Mouse (Mus musculus) right cerebral cortex, postnatal 10 days (tissue): Measurements from ENCODE around the gene Plekhm2.

Experiments
- DNase-seq, 2 experiments: peaks; one replicate each; pipeline ENCODE4 v3.0.0; 2021; ENCODE audit warnings: low spot score in 2 of 2

Plekhm2 gene

DNA sequence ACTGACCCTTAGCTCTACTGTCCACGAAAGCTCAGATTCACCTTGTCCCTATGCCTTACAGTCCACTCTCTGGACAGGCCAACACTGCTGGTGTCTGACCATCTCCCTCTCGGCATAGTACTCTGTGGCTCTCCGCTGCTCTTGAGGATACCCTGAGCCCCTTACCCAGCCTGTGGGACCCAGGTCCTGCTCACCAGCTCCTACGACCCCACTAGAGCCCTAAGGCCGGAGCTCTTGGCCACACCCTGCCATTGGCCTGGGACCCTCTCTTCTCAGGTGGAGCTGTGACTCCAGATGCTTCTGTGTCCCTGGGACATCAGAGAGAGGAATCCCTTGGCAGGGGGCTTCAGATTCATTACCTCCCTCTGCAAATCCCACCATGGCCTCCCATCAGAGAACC is 59.3 kb downstream of the Plekhm2 start:
- DNase-seq, result no peak

DNA sequence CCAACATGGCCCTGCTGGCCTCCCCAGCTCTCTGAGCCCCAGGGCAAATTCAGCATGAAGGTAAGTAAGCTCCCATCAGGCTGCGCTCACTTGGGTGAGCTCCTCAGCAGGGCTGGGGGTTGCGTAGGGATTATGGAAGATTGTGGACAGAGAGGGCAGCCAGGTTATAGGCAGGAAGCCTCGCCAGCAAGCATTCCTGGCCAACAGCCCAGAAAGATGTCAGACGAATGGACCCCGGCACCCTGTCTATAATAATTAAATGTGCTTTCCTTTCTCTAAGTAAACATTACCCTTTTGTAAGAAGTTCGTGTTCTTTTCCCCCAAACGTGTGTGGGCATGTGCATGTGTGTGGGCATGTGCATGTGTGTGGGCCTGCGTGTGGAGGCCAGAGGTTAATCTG is 60.2 kb downstream of the Plekhm2 start:
- no peak for DNase-seq

DNA sequence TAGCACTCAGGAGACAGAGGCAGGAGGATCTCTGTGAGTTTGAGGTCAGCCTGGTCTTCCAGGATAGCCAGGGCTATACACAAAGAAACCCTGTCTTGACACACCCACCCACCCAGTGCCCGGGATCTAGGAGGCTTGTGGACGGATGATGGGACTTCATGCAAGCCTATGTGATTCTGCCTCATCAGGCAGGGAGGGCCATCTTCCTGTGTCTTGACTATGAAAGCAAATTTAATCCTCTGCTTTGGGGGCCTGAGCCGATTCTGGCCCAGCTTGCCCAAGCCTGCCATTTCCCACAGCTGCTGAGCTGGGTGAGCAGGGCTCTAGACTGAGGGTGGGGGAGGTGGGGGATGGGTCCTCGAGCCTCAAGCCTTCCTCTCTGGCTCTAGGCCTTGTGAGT is 60.8 kb downstream of the Plekhm2 start:
- DNase-seq, result no peak

DNA sequence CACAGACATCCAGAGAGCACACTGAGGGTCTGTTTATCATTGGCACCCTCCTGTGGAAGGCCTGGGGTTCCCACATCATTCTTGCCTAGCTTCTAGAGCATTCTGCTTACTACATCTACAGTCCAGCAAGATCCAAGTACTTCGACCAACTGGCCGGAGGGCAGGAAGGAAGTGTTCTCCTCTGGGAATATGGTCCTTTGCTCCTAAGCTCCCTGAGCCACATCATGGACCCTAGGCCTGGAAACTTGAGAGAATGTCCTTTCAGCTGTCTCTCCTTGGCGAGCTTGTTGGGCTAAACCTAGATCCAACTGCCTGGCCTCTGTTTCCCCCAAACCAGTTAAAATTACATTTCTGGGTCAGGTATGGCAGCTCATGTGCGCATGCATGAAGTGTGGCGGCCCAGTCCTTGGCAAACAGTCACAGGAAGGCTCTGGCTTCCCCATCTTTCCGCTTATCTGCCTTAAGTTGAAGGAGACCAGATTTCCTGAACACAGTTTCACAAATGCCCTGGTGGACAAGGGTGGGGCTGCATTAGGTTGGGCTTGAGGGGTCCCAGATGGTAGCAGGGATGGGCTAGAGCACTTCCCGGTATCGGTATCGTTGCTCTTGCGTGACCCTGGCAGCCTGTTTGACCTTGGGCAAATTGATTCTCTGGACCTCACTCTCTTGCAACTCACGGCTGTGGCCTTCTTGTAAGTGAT is 62.0 kb downstream of the Plekhm2 start:
- DNase-seq, result no peak

DNA sequence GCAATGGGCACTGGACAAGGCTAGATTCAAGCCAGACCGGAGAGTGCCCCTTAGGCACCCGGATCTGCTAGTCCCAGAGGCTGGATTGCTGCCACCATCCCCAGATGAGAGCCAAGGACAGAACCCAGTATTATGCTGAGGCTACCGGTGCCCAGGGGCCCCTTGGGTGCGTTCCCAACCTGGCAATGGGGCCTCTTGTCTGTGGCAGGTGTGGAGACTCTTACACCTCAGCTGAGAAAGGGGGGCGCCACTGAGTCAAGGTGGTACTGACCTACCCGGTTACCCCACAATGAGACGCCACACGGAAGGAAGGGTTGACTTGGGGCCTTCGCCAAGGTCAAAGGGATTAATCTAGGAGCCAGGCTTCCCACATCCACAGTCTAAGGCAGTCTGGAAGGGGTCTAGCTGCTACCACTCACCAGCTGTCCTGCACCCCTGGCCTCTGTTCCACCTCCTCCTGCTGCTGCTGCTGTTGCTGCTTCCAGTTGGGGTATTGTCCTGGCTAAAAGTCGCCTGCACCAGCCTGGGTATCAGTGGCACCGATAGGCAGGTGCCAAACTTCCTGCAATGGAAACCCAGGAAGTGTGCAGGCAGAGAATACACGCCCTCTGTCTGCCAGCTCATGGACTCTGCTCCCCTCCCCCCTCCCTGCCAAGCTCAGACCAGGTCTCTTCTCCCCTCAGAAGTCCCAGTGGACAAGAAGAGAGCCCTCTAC is 63.4 kb downstream of the Plekhm2 start:
- DNase-seq, result no peak

DNA sequence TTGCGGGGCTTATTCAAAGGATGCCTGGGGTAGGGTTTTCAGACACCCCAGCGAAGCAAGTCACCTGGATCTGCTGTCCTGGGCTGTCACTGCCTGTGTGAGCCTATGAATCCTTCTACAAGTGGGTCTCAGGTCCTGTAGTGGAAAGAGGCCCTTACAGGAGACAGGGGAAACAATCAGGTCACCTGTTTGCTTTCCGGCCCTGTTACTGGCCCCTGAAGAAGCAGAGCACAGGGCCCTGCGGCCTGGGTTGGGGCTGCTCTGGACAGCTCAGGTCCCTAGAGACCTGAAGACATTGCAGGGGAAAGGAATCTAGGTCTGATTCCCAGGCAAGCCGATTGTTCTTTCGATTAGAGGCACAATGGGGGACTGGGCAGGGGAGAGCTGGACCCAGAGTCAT is 64.3 kb downstream of the Plekhm2 start:
- no peak for DNase-seq

DNA sequence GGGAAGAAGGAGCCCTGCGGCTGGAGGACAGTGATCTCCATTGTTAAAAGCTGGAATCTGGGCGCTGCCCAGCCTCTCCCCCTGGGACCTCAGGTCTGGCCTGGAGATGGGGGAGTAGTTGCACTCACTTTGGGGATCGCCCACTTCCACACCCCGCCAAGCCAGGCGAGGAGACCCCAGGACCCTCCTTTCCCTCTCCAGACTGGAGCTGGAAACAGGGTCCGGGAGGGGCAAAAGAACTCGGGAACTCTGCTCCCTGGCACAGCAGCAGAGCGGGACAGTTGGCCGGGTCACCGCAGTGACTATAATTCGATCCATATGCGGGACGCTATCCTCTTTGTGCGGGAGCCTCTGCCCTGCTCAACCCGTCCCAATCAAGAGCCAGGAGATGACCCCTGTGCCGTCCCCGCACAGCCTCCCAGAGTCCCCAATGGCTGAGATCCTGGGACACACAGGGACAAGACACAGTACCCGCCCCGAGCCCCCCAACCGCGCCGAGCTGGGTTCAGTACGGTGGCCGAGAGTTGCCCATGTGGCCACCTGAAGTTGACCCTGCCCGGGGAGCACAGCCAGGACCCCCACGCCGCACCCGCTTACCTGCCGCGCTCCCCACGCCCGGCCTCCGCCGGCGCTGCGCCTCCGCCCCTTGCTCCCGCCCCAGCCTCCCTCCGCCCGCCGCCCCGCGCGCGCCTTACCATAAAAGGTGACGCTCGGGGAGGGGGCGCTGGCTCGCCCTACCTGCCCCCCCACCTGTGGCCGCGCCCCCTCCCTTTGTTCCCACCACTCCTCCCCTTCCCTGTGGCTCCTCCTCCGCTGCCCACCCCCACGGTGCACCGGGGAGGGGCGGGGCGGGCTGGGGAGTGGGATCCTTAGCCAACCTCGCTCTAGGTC is 65.2 kb downstream of the Plekhm2 start:
- no peak for DNase-seq

DNA sequence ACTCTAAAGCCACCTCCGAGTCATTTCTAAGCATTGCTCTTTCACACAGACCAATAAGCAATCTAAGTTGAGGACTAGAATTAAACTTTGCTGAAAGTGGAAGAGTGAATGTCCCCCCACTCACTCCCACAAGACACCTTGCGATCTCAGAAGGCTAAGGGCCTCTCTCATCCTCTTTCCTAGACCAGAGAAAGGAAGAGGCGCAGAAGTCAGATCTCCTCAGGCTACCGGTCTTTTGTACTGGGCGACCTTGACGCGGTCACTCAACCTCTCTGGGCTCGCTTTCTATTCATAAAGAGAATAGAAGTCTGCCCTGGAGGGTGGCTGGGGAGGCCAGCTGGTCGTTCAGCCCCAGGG is 65.8 kb downstream of the Plekhm2 start:
- DNase-seq, result no peak

DNA sequence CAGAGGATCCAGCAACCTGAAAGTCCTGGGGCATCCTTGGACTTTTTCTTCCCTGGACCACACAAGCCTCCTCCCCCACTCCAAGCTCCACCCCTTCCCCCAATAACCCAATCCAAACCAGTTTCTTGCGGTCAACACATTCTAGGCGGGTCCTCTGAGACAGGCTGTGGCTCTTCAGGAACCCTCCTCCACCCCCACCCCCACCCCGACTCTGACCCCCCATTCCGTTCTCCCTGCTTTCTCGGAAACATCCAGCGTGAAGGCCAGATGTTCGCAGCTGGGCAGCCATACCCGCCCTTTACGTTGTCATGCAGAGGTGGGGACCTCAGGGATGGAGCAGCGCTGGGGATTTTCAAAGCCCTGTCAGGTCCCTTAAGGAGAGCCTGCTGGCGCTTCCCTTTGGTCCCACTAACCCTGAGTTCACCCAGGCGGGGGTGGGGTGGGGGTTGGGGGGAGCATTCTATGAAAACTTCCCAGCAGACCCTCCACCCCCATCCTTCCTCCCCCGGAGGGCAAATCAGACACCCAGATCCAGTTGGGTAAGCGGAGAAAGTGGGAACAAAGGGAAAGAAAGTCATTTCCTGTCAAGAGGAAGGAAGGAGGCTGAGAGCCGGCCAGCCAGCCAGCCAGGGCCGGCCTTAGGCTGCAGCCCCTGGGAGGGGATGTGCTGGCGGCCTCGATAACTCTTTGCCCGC is 66.4 kb downstream of the Plekhm2 start:
- DNase-seq, result no peak

DNA sequence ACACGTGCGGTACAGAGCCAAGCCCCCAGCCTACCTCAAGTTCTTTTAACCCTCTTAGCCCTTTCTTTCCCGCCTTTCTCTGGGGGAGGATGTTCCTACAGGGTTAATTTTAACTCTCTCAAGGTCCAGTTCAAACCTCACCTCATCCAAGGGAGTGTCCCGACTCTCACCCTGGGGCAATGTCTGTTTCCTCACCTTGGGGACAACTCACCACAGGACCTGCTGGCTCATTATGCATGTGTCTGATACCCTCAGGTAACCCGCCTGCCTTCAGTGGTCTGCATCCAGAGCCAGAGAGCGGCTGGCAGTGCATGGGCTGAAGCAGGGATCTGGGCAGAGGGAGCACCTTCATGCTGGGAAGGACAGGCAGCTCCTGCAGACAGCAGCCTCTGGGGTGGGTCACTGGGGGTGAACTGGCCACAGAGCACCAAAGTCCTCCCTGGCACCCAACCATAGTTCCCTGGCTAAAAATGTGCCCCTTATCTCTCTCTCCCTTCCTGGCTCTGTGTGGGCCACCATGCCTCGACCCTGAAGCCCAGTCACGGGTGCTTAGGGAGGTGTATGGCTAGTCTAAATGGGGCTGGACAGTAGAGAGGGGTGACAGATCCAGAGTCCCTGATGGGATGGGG is 67.9 kb downstream of the Plekhm2 start:
- DNase-seq, result no peak

DNA sequence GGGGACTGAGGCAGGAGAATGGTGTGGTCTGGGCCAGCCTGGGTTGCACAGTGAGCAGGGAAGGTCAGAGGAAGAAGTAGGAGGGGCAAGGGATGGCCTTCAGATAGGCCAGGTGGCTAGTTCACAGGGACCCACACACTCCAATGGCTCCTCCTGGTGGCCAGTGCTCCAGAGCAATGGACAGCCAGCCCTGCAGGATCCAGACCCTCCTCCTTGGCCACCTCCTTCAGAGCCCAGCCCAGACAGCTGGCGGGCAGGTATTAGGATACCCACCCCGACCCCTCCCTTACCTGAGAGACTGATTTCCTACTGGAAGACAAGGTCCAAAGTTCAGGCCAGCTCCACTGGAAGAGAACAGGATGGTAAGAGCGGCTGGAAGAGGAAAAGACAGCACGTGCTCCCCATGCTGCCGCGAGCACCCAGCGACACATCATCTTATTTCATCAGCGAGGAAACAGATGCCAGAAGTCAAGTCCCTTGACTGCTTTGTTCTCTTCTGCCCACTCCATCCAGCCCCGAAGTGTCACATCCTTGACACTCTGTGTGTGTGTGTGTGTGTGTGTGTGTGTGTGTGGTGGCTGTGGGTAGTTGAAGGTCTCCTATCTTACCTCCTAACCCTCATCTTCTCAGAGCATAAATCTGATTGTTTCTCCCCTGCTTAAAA is 69.0 kb downstream of the Plekhm2 start:
- DNase-seq, result no peak

DNA sequence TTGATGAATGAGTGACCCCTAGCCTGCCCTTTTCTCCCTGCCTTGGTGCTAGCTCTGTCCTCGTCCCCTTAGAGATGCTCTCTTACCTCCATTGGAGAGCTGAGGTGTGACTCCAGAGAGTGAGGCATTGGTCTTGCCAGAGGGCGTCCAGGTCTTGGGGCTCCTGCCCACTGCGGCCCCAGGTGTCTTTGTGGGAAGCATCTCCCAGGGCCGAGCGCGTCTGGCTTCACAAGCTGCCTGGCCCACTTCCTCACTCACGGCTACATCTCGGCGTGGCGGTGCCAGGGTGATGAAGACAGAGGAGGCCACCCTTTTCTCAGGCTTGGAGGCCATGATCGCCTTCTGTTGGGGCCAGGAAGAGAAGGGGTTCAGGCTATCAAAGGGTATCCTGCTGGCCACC is 69.6 kb downstream of the Plekhm2 start:
- DNase-seq, result no peak

DNA sequence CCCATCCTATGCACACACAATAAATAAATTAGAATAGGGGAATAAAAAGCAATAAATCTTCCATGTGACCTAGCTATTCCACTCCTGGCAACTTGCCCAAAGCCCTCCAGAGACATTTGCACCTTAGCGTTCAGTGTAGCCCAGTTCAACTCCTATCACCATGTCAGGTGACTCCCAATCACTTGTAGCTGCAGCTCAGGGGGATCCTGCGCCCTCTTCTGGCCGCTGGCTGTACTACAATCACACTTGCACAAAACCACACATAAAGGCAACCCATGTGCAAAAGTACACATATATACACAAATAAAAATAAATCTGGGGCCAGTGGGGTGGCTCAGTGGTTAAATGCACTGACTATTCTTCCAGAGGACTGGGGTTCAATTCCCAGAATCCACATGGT is 73.2 kb downstream of the Plekhm2 start:
- DNase-seq, result no peak

DNA sequence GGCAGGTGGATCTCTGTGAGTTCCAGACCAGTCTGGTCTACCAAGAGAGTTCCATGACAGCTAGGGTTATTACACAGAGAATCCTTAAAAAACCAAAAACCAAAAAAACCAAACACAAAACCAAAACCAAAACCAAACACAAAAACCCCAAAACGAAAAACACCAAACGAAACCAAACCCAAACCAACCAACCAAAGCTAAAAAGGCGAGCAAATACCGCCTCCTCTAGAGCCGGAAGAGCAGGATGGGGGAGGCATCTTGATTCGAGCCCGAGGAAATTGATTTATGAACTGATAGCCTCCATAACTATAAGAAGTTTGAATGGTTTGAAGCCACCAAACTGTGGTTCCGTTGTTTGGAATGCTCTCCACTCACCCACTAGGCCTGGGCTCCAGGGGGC is 80.8 kb downstream of the Plekhm2 start:
- no peak for DNase-seq

DNA sequence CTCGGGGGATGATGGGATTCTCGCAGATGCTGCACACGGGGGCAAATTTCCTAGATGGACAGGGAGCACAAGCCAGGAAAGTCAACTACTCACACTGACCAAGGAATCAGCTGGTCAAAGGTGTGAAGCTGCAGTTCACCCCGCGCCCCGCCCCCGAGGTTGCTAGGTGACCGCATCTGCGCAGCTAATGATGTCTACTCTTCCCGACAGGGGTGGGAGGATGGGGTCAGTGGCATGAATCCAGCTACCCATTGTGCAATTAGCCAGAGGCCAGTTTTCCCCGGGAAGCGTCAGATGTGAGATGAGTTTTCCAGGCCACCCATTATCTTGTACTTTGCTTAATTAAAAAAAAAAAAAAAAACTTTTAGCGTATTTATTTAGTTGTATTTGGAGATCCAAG is 83.6 kb downstream of the Plekhm2 start:
- DNase-seq, result no peak

DNA sequence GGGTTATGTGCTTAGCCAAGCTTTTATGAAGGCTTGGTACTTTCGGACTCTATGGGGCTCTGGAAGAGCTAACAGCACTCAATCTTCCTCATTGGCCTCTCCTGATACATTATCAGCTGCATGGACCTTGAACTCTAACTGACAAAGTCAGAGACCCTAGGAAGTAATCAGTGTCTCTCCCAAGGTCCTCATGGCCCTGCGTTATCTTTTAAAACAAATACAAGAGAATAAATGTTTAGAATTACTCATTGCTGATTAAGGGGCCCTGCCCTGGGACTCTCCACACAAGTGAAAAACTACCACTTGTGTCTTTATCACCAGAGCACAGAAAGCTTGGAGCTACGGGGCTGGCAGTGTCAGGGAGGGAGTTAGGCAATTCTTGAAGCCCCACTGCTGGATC is 85.9 kb downstream of the Plekhm2 start:
- DNase-seq, result no peak

DNA sequence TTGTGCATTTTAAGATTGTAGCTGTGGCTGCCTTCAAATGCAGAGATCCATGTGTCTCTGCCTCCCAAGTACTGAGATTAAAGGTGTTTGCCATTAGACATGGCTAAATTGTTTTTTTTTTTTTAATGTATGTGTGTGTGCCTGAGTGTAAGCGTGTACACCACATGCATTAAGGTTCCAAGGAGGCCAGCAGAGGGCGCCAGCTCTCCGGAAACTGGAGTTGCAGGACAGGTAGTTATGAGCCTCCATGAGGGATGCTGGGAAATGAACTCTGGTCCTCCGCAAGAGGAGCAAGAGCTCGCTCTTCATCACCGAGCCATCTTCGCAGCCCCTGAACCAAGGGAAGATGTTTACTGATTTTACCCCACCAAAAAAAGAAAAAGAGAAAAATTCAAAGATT is 87.8 kb downstream of the Plekhm2 start:
- no peak for DNase-seq

DNA sequence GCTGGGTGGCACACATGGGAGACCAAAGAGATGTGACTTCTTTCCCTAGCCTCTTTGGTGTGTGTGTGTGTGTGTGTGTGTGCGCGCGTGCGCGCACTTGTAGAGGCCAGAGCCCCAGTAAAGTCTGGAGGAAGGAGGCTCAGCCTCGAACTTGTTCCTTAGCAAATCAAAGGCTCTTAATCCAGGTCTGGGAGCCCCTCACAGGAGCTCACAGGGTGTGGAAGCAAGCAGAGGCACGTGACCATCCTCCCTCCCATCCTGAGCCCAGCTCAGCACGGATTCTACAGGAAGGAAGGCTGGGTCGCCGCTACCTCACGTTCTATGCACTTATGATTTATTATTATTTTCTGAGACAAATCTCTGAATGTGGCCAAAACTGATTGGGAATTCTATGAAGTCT is 88.3 kb downstream of the Plekhm2 start:
- DNase-seq, result no peak
